Mouse (Mus musculus): ENCODE results near the gene Fam234b.

GRCm38 (mm10) chr6:135249846-135250531 lies 52.2 kb downstream of the Fam234b start:
- no peak for TF ChIP-seq GATA1 (IDR thresholded peaks at IDR 0.05; ENCODE audit: borderline replicate concordance, low read length)
- TF ChIP-seq FLI1 (IDR thresholded peaks at IDR 0.05; ENCODE audit: low read length) = no peak
